Mouse (Mus musculus) frontal cortex, adult (tissue): ENCODE measurements around the gene Cd79b.
A peak's percentile ranks its signal among the peaks of the same experiment; 100 is the strongest.
"Not testable (repeated sequence)": the region's sequence is repeated elsewhere in the genome, so short reads cannot be mapped to it uniquely, and the experiment has no call there.

Experiments
- ATAC-seq: cut with Nextera tagmentation; 2 replicates; pipeline ENCODE4 v1.9.2; 2017; ENCODE audit warnings: mild to moderate bottlenecking, moderate library complexity, mixed read lengths; ENCODE audit not compliant: low TSS enrichment

The Cd79b gene

GRCm38 (mm10) chr11:106314333-106314812, at the start of gene Cd79b:
Gene Cd79b, minus strand, starts transcription at chr11:106314762.
- no peak for ATAC-seq

- no peak for ATAC-seq
Measured at GRCm38 (mm10) chr11:106359350-106359749, 44.8 kb upstream of the Cd79b start.

- ATAC-seq = no peak
Measured at GRCm38 (mm10) chr11:106355382-106356128, 41.0 kb upstream of the Cd79b start.

- ATAC-seq = no peak
Measured at GRCm38 (mm10) chr11:106354181-106354580, 39.6 kb upstream of the Cd79b start.

DNA sequence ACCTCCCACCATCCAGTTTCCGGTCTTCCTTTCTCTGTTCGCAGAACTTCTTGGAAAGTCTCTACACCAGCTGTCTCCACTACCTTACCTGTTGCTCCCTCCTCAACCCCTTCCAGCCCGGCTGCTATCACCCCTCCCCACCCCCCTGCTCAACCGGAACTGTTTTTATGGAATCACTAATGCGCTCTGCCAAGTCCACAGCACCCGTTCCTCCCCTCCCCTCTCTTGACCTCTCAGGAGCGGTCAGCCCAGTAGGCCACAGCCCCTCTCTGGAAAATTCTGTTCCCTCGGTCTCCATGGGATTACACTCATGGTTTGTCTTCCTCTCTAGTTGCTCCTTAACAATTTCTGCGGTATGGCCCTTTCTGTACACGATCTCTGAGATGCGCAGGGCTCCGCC, 38.6 kb upstream of the Cd79b start, which contains the start of gene Scn4a:
Scn4a (minus strand) TSS at position 101 of the 400 bp plus-strand sequence.
- no peak for ATAC-seq

GRCm38 (mm10) chr11:106351941-106352340, 37.4 kb upstream of the Cd79b start:
- ATAC-seq = no peak

- ATAC-seq = no peak
Measured at GRCm38 (mm10) chr11:106351253-106351652, 36.7 kb upstream of the Cd79b start.

GRCm38 (mm10) chr11:106350853-106351252, 36.3 kb upstream of the Cd79b start:
- no peak for ATAC-seq

GRCm38 (mm10) chr11:106349772-106350171, 35.2 kb upstream of the Cd79b start:
- ATAC-seq = no peak

- ATAC-seq = no peak
Measured at GRCm38 (mm10) chr11:106344910-106345309, 30.3 kb upstream of the Cd79b start.

GRCm38 (mm10) chr11:106340990-106341520, 26.5 kb upstream of the Cd79b start:
- no peak for ATAC-seq

DNA sequence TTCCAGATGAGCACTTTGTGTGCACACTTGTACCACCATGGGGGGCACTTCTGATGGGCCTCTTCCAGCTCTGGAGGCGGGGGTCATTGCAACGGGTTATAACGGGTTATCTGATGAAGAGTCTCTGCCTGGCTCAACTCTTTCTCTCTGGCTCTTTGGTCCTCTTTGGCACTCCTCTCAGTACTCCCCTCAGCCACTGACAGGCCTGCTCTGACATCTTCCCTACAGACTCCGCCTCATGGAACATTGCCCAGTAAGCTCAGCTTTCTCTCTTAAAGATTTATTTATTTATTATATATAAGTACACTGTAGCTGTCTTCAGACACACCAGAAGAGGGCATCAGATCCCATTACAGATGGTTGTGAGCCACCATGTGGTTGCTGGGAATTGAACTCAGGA, 24.8 kb upstream of the Cd79b start:
- ATAC-seq = not testable (repeated sequence)

- ATAC-seq = no peak
Measured at GRCm38 (mm10) chr11:106338870-106339269, 24.3 kb upstream of the Cd79b start.

DNA sequence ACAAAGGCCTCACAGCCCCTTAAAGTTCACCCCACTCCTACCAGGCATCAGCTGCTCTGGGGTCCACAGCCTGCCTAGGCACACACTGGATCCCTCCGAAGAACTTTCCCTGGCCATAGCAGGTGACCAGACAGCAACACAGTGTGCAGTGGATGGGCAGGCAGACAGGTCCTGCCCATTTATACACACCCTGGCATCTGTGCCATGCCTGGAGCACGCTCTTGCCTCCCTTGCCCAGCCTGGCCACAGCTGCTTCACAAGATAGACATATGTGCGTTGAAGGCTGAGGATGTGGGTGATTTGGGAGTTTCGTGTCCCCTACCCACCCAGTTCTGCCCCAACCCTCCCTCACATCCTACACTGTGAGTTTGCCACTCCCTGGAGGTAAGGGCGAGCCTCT, 23.5 kb upstream of the Cd79b start:
- no peak for ATAC-seq

DNA sequence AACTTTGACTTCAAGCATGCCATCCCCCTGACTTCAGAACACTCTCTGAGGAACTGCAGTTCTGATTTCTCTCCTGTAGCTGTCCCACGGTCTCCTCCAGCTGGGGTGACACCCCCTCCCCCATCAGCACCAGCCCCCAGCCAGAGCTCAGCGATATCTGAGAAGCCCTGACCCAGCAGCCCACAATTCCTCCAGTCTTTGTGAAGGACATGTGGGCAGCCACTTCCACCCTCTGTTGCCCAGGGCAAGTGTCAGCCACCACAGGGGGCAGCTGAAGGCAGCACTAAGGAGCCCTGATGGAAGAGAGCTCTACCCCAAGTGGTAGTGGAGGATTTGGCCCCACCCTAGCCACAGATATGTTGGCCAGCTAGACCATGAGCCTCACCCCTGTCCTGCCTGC, 19.5 kb upstream of the Cd79b start:
- ATAC-seq = no peak

DNA sequence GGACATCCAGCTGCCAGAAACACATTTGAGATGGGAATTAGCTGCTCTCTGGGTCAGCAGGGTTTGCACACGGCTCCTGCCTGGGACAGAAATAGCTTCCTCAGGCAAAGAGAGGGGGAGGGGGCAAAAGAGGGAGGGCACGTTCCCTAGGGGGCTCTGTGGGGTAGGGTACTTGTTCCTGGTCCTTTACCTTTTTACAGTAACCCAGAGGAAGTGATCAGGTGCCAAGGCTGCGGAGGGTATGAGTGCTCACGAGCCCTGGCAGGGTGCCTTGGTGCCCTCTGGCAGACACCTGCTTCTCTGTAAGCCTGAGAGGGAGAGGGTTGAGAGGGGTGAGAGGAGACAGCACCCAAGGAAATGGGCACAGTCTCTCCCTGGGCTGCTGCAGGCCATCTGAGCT, 17.9 kb upstream of the Cd79b start:
- no peak for ATAC-seq

GRCm38 (mm10) chr11:106329682-106330081, 15.1 kb upstream of the Cd79b start:
- peak; percentile 57; the same call in 1 of the 2 replicates for ATAC-seq

- ATAC-seq = no peak
Measured at GRCm38 (mm10) chr11:106329128-106329527, 14.6 kb upstream of the Cd79b start.

DNA sequence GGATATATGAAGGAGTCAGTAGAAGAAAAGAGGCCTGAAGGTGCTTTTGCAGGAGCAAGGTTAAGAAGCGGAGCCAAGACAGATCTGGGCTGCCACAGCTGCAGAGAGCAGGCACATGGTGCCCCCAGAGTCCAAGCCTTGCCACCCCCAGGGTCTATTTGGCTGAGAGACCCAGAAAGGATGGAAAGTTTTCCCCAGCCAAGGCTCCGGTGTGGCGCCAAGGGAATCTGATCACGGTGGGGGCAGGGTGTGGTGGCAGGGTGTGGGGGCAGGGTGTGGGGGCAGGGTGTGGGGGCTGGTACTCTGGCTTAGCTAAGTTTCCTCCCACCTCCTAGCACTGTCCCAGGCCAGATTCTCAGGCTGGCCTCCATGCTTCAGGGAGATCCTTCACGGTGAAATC, 14.0 kb upstream of the Cd79b start:
- no peak for ATAC-seq

DNA sequence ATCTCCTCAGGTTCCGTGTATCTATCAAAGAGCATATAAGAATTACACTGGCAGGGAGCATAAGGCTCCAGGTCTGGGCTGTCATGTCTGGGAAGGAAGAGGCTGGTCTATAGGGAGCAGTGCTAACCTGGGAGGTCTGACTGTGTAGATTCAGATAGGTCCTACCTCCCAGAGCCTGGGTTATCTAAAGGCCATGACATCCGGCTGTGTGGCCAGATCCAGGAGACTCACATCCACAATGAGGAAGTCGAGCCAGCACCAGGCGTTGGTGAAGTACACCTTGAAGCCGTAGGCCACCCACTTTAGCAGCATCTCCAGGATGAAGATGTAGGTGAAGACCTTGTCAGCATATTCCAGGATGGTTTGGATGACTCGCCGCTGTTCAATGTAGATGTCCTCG, 11.9 kb upstream of the Cd79b start:
- ATAC-seq = no peak

- peak; percentile 70; the same call in 1 of the 2 replicates for ATAC-seq
Measured at GRCm38 (mm10) chr11:106325566-106326206, 11.1 kb upstream of the Cd79b start.

DNA sequence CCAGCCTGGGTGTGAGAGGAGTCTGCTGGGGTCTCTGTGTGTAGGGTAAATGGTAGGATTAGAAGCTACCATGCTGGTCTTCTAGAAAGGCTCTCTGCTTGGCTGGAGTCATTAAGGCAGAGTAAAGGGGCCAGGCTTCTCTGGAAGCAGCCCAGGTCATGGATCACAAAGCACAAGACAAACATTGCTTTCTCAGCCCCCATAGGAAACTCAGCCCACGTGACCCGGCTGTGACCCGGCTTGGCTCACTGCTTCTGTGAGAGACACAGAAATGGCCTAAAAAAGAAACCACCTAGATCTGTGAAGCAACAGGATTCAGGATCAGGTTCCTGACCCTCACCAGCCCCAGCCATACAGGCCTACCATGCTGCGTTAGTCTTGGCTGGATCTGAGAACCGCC, 10.3 kb upstream of the Cd79b start:
- no peak for ATAC-seq
